Mouse (Mus musculus) mature B cell (primary cell): ENCODE results near the gene Fam3a.

Experiments used
- in situ Hi-C: fragments of 300-500 bp; cut with MboI; formaldehyde crosslinking; loops from 2 replicates; pipeline ENCODE4 v1.14.3; 2019

Gene Fam3a

GRCm38 (mm10) chrX:74352645-74353466, 40.2 kb downstream of the Fam3a start:
- in situ Hi-C loops: no loop called here
